Mouse (Mus musculus) lung, embryonic 14.5 days (tissue): ENCODE data around the gene Lipo2. TPM values are rescaled to one million over a fixed set of nuclear protein-coding genes. Genes with fewer than 3 reads are reported as not detected.
"Not testable (repeated sequence)": the region's sequence is repeated elsewhere in the genome, so short reads cannot be mapped to it uniquely, and the experiment has no call there.

Experiments
- ATAC-seq: fragments of 200-750 bp; cut with Nextera tagmentation; 2 replicates; pipeline ENCODE4 v1.8.0; 2017; ENCODE audit warnings: mild to moderate bottlenecking, moderate TSS enrichment, moderate library complexity; ENCODE audit not compliant: insufficient read depth
- DNase-seq: peaks from one replicate; pipeline ENCODE4 v3.0.0-alpha.2; 2015
- H3K27ac ChIP-seq: fragments of 300-500 bp; sonication (generic); 2 replicates; pipeline ENCODE4 v1.5.1; 2014; ENCODE audit warnings: low read depth, mild to moderate bottlenecking, moderate library complexity
- H3K27me3 ChIP-seq: fragments of 300-500 bp; sonication (generic); 2 replicates; pipeline ENCODE4 v1.6.1; 2014; ENCODE audit warnings: low read length, control low read depth; ENCODE audit not compliant: insufficient read depth
- H3K36me3 ChIP-seq: fragments of 300-500 bp; sonication (generic); 2 replicates; pipeline ENCODE4 v1.6.1; 2014; ENCODE audit warnings: control low read depth; ENCODE audit not compliant: insufficient read depth
- H3K4me1 ChIP-seq: fragments of 300-500 bp; sonication (generic); 2 replicates; pipeline ENCODE4 v1.6.1; 2014; ENCODE audit warnings: antibody characterized with exemption, control low read depth; ENCODE audit not compliant: insufficient read depth
- H3K4me2 ChIP-seq: fragments of 300-500 bp; sonication (generic); 2 replicates; pipeline ENCODE4 v1.6.1; 2014; ENCODE audit warnings: mild to moderate bottlenecking
- H3K4me3 ChIP-seq: fragments of 300-500 bp; sonication (generic); 2 replicates; pipeline ENCODE4 v1.5.1; 2014; ENCODE audit warnings: low read depth, low read length
- H3K9ac ChIP-seq: fragments of 300-500 bp; sonication (generic); 2 replicates; pipeline ENCODE4 v1.6.1; 2014
- H3K9me3 ChIP-seq: fragments of 300-500 bp; sonication (generic); 2 replicates; pipeline ENCODE4 v1.6.1; 2016; ENCODE audit warnings: low read depth, low read length, control low read depth
- CTCF ChIP-seq: IDR thresholded peaks from 2 replicates; pipeline ENCODE4 v1.5.1; 2016; ENCODE audit warnings: antibody characterized with exemption, low read depth
- WGBS: fragments of 180-500 bp; shearing (Covaris S2); extraction: QIAGEN DNeasy Blood & Tissue Kit; methylation state at CpG from one replicate; pipeline ENCODE4 v1.1.7; 2014; 5-methylcytosine and 5-hydroxymethylcytosine counted together
- polyA plus RNA-seq: library from polyadenylated mRNA; unstranded; fragments of >200 nt; fragmentation: Nextera tagmentation; extraction: Ambion mirVana; gene quantifications from 2 replicates; pipeline ENCODE4 v1.2.1, GENCODE M21; 2014

The Lipo2 gene
- polyA plus RNA-seq: 0.22 and 0.25 TPM in 2 replicates

DNA sequence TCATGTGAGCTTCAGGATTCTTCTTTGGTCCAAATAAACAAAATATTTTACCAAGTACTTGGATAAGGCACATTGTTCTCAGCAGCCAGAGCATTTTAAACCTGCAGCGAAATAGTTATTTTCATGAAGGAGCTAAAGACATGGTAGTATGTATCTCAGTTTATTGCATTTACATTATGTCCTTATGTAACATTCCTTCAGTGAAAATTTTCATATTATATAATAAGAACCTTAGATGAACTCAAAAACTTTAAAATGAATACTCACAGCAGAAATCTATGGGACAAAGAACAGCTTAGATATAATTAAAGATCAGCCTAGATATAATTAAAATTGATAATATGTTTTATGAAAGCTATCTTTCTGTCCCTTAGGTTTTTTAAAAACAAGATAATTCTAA is at the start of gene Lipo2:
TSS of gene Lipo2 (minus strand) at position 101 of the 400 bp plus-strand sequence.
- WGBS: 89% methylated on average over 1 of the region's 1 CpGs
- H3K4me2 ChIP-seq, DNase-seq, ATAC-seq, H3K9ac ChIP-seq, H3K9me3 ChIP-seq, H3K4me3 ChIP-seq, H3K27ac ChIP-seq, H3K27me3 ChIP-seq, H3K4me1 ChIP-seq, H3K36me3 ChIP-seq: not testable (repeated sequence)

DNA sequence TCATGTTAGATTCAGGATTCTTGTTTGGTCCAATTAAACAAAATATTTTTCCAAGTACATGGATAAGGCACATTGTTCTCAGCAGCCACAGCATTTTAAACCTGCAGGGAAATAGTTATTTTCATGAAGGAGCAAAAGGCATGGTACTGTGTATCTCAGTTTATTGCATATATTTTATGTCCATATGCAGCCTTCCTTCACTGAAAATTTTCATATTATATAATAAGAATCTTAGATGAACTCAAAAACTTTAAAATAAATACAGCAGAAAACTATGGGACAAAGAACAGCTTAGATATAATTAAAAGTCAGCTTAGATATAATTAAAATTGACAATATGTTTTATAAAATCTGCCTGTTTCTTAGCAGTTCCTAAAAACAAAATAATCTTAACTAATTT is 36.2 kb upstream of the Lipo2 start, which contains the start of gene Lipo1:
TSS of gene Lipo1 (minus strand) at position 101 of the 400 bp plus-strand sequence.
- H3K4me1 ChIP-seq, DNase-seq, ATAC-seq, H3K27ac ChIP-seq, H3K9ac ChIP-seq, H3K9me3 ChIP-seq, H3K4me2 ChIP-seq, H3K36me3 ChIP-seq, H3K27me3 ChIP-seq, H3K4me3 ChIP-seq: not testable (repeated sequence)

DNA sequence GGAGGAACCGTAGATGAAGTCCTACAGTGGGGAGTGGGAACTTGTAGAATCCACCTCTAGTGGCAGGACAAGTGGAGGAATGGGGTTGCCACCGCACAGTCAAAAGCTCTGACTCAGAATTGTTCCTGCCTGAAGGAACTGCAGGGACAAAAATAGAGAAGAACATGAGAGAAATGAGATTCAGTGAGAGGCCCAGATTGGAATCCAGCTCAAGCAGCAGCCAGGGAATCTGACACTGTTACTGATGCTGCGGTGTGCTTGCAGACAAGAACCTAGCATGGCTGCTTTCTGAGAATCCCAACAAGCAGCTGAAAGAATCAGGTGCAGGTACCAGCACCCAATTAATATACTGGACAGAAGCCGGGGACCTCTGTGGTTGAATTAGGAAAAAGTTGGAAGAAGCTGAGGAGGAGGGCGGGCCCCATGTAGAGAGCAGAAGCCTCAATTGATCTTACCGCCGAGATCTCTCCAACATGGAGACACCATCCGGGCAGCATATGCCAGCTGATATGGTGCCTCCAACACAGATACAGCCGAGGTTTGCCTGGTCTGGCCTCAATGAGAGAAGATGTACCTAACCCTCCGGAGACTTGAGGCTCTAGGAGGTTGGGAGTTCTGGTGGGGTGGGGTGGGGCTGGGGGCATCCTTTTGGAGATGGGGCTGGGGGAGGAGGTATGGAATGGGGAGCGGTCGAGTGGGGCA is 35.6 kb upstream of the Lipo2 start:
- TF ChIP-seq CTCF: no peak
- Histone ChIP-seq H3K9me3 (no peaks in the 10 kb centered on the region), H3K4me3 (no peak overlapping the region), H3K4me2 (no peak overlapping the region), H3K27me3 (no peaks in the 10 kb centered on the region), H3K36me3 (no peaks in the 10 kb centered on the region), H3K27ac (no peak overlapping the region), H3K9ac (no peak overlapping the region), H3K4me1 (no peaks in the 10 kb centered on the region)
- ATAC-seq: no peak
- no peak for DNase-seq
- 86% methylated on average over 12 of the region's 12 CpGs for WGBS

DNA sequence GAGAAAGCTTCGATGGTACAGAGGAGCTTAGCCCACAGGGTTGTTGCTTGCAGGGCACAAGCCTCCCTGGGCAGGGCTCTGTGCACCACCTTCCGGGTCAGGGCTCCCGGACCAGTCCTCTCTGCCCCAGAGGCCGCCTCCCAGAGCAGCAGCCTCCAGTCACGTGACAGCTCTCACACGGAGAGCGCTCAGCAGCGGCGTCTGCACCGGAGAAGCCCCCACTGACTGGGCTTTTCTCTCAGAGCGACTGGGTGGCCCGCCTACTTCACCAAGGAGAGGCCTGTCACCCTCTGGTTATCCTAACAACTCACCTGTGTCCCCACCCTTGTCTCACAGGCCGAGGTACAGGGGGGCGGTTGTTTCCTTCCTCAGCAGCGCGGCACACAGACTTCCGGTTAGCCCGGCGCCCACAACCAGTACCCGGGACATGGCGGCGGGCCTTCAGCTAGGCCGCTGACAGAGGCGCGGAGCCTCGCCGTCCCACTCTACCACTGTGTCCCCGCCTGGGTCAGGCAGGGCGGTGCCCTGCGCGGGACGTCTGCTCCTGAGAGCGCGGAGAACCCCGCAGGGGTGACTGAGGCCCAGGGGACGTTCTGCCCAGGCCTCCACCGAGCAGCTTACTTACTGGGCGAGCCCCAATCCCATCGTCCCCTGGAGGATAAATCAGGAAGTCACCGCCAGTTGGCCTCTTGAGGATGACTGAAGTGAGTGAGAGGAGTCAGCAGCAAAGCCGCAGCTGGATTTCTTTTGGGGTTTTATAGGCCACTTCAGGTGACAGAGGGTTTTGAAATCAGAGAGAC is 10.3 kb upstream of the Lipo2 start, which contains the start of gene Lipo3:
TSS of gene Lipo3 (minus strand) at position 665 of the 800 bp plus-strand sequence.
- not testable (repeated sequence) for H3K9me3 ChIP-seq, DNase-seq, H3K9ac ChIP-seq, H3K4me1 ChIP-seq, H3K27ac ChIP-seq, H3K36me3 ChIP-seq, H3K4me3 ChIP-seq, H3K27me3 ChIP-seq
- 31% methylated on average over 12 of the region's 41 CpGs for WGBS
- peak; percentile 88; the same call in 1 of the 2 replicates for ATAC-seq
- peak within 1 kb of the TSS; percentile 39; the same call in 1 of the 2 replicates for H3K4me2 ChIP-seq

Other genes with a start within 250 kb of the Lipo2 start
- not detected in 2 replicates for gene Lipo4, start 233.6 kb downstream of the Lipo2 start, polyA plus RNA-seq
- not detected in 2 replicates for gene Gm8978, start 126.1 kb downstream of the Lipo2 start, polyA plus RNA-seq
- gene Lipo3, start 10.6 kb upstream of the Lipo2 start, polyA plus RNA-seq: 18.0 and 18.7 TPM in 2 replicates
- not detected in 2 replicates for gene Lipo1, start 36.1 kb upstream of the Lipo2 start, polyA plus RNA-seq
- not detected in 2 replicates for gene Lipf, start 209.8 kb upstream of the Lipo2 start, polyA plus RNA-seq